Mouse (Mus musculus) left cerebral cortex, adult 18-20 months (tissue): ENCODE data around the gene Olfr1396. TPM values are rescaled to one million over a fixed set of nuclear protein-coding genes. Genes with fewer than 3 reads are reported as not detected.

ENCODE experiments used
- total RNA-seq, 2 experiments: library from RNA; stranded (reverse); gene quantifications; 2 replicates each; pipeline ENCODE4 v1.2.3; 2021

Gene Olfr1396
- total RNA-seq, 2 experiments from 2014 or later: not detected

Other genes with a start within 250 kb of the Olfr1396 start
- 1 to 10 TPM; 7.0 to 7.7 TPM for gene Irgm1, start 243.2 kb downstream of the Olfr1396 start, total RNA-seq
- under 1 TPM in 1 of 2 experiments, not detected in 1; 0.49 TPM for gene Gm5431, start 212.7 kb downstream of the Olfr1396 start, total RNA-seq
- gene Psme2b, start 168.7 kb downstream of the Olfr1396 start, total RNA-seq: 1 to 10 TPM; 1.9 to 2.8 TPM
- gene Olfr56, start 136.0 kb downstream of the Olfr1396 start, total RNA-seq: not detected
- 1 to 10 TPM in 1 of 2 experiments, under 1 TPM in 1; 0.91 to 1.5 TPM for gene 9930111J21Rik1, start 135.5 kb downstream of the Olfr1396 start, total RNA-seq
- under 1 TPM; 0.16 to 0.37 TPM for gene Gm12185, start 122.6 kb downstream of the Olfr1396 start, total RNA-seq
- under 1 TPM in 1 of 2 experiments, not detected in 1; 0.81 TPM for gene Tgtp1, start 120.7 kb downstream of the Olfr1396 start, total RNA-seq
- gene 9930111J21Rik2, start 63.6 kb downstream of the Olfr1396 start, total RNA-seq: 1 to 10 TPM in 1 of 2 experiments, under 1 TPM in 1; 0.94 to 1.6 TPM
- gene Tgtp2, start 50.7 kb downstream of the Olfr1396 start, total RNA-seq: under 1 TPM; 0.47 to 0.65 TPM
- gene Ifi47, start 38.3 kb downstream of the Olfr1396 start, total RNA-seq: 1 to 10 TPM; 1.0 to 1.4 TPM
- gene Olfr1395, start 27.4 kb upstream of the Olfr1396 start, total RNA-seq: not detected
- gene Olfr1394, start 39.5 kb upstream of the Olfr1396 start, total RNA-seq: not detected
- gene Btnl9, start 72.3 kb upstream of the Olfr1396 start, total RNA-seq: not detected
- gene Zfp62, start 88.4 kb upstream of the Olfr1396 start, total RNA-seq: 10 to 100 TPM; 68.9 to 78.9 TPM
- gene Mgat1, start 129.3 kb upstream of the Olfr1396 start, total RNA-seq: 10 to 100 TPM; 67.9 to 77.0 TPM
- under 1 TPM; 0.23 to 0.37 TPM for gene Olfr1393, start 163.4 kb upstream of the Olfr1396 start, total RNA-seq
- gene Olfr1392, start 170.4 kb upstream of the Olfr1396 start, total RNA-seq: not detected
- not detected for gene Olfr10, start 189.9 kb upstream of the Olfr1396 start, total RNA-seq
- gene Olfr1391, start 207.9 kb upstream of the Olfr1396 start, total RNA-seq: not detected
- not detected for gene Olfr1390, start 220.3 kb upstream of the Olfr1396 start, total RNA-seq